Comparison of ENCODE assay signal across 24 mouse cellular contexts in genomic region chr14:32776077-32776476, GRCm38 (mm10). TPM values are rescaled to one million over a fixed set of nuclear protein-coding genes. Genes with fewer than 3 reads are reported as not detected.
DNase-seq lines count a peak whose midpoint lies in the region; ATAC-seq and TF ChIP-seq lines count a peak whose summit lies in the region.
"Had no signal": no experiment of that assay in that cellular context is flagged by ENCODE, and none has a peak within 500 bp of the region (broad histone marks: within the 10 kb centered on the region; RNA-seq: fewer than 3 reads in every experiment).

No protein-coding gene starts in this region.

- peak; percentile 54 for DNase-seq in heart, embryonic 10.5 days (ENCODE audit: low spot score)
- no peak for DNase-seq in left cerebral cortex, adult 2 months (ENCODE audit: extremely low spot score in 1 of 2, low spot score in 2 of 2)
- DNase-seq: adrenal gland, adult 2 months; adrenal gland, postnatal 10 days; adrenal gland, postnatal 25 days; cerebellum, adult 11-12 months; cerebellum, adult 2 months; cerebellum, adult 9-10 months; cerebellum, postnatal 10 days; cerebellum, postnatal 25 days; forebrain, postnatal 0 days had no signal

- no peak overlapping the region for H3K9ac ChIP-seq in heart, embryonic 11.5 days (ENCODE audit: low read depth, low read length)
- H3K9ac ChIP-seq in intestine, embryonic 16.5 days (ENCODE audit: low read depth, low read length), result no peak overlapping the region
- H3K9ac ChIP-seq in midbrain, embryonic 15.5 days, result no peak overlapping the region
- H3K9ac ChIP-seq: embryonic facial prominence, embryonic 12.5 days; forebrain, embryonic 13.5 days; forebrain, embryonic 15.5 days; forebrain, postnatal 0 days had no signal

- no peaks in the 10 kb centered on the region for H3K4me1 ChIP-seq in heart, embryonic 10.5 days
- H3K4me1 ChIP-seq in heart, embryonic 11.5 days (ENCODE audit: control insufficient read depth, insufficient read depth, low read length), result no peaks in the 10 kb centered on the region
- H3K4me1 ChIP-seq in intestine, embryonic 16.5 days (ENCODE audit: control insufficient read depth, insufficient read depth, low read length), result peaks cover 5% of the 10 kb centered on the region; the same call in 1 of the 2 replicates
- no peaks in the 10 kb centered on the region for H3K4me1 ChIP-seq in midbrain, embryonic 15.5 days
- H3K4me1 ChIP-seq: embryonic facial prominence, embryonic 10.5 days; embryonic facial prominence, embryonic 12.5 days; forebrain, embryonic 13.5 days; forebrain, embryonic 15.5 days had no signal

- no peaks in the 10 kb centered on the region for H3K9me3 ChIP-seq in heart, embryonic 10.5 days
- no peaks in the 10 kb centered on the region for H3K9me3 ChIP-seq in heart, embryonic 11.5 days (replicated peaks; ENCODE audit: control insufficient read depth, low read length)
- no peaks in the 10 kb centered on the region for H3K9me3 ChIP-seq in intestine, embryonic 16.5 days (ENCODE audit: control insufficient read depth, low read length)
- no peaks in the 10 kb centered on the region for H3K9me3 ChIP-seq in midbrain, embryonic 15.5 days
- H3K9me3 ChIP-seq: embryonic facial prominence, embryonic 10.5 days; embryonic facial prominence, embryonic 12.5 days; forebrain, embryonic 13.5 days; forebrain, embryonic 15.5 days had no signal

- H3K4me3 ChIP-seq in heart, embryonic 10.5 days, result no peak overlapping the region
- H3K4me3 ChIP-seq in heart, embryonic 11.5 days (ENCODE audit: low read depth, low read length), result no peak overlapping the region
- H3K4me3 ChIP-seq in intestine, embryonic 16.5 days (ENCODE audit: low read length), result no peak overlapping the region
- H3K4me3 ChIP-seq in left cerebral cortex, adult 2 months, result no peak overlapping the region
- H3K4me3 ChIP-seq in midbrain, embryonic 15.5 days, result no peak overlapping the region
- H3K4me3 ChIP-seq: embryonic facial prominence, embryonic 10.5 days; embryonic facial prominence, embryonic 12.5 days; forebrain, embryonic 13.5 days; forebrain, embryonic 15.5 days had no signal

- no peak for TF ChIP-seq CTCF in left cerebral cortex, adult 2 months (IDR thresholded peaks at IDR 0.05)

- intact Hi-C loops in left cerebral cortex, adult 2 months (cut with DNase I), result loop anchor here (10.0 kb wide), 1 partner anchor 429 kb away; no protein-coding TSS in a partner anchor

- H3K4me2 ChIP-seq in heart, embryonic 11.5 days, result no peak overlapping the region
- peak overlapping the region; percentile 2; the same call in 1 of the 2 replicates for H3K4me2 ChIP-seq in intestine, embryonic 16.5 days (ENCODE audit: low read depth, low read length)
- H3K4me2 ChIP-seq in midbrain, embryonic 15.5 days, result no peak overlapping the region
- H3K4me2 ChIP-seq: embryonic facial prominence, embryonic 12.5 days; forebrain, embryonic 13.5 days; forebrain, embryonic 15.5 days had no signal

- H3K27me3 ChIP-seq in heart, embryonic 10.5 days (ENCODE audit: insufficient read depth, poor library complexity, severe bottlenecking), result 0 out of 2 replicates have a peak, but pooled peaks cover 5% of the 10 kb centered on the region
- no peaks in the 10 kb centered on the region for H3K27me3 ChIP-seq in heart, embryonic 11.5 days (ENCODE audit: control insufficient read depth, insufficient read depth, low read length)
- H3K27me3 ChIP-seq in intestine, embryonic 16.5 days (replicated peaks; ENCODE audit: control insufficient read depth, insufficient read depth, low read length), result no peaks in the 10 kb centered on the region
- no peaks in the 10 kb centered on the region for H3K27me3 ChIP-seq in midbrain, embryonic 15.5 days (replicated peaks)
- H3K27me3 ChIP-seq: embryonic facial prominence, embryonic 12.5 days; forebrain, embryonic 13.5 days; forebrain, embryonic 15.5 days had no signal

- no peak overlapping the region for H3K27ac ChIP-seq in heart, embryonic 10.5 days
- no peak overlapping the region for H3K27ac ChIP-seq in heart, embryonic 11.5 days (ENCODE audit: low read depth, low read length)
- H3K27ac ChIP-seq in intestine, embryonic 16.5 days (ENCODE audit: low read length), result no peak overlapping the region
- no peak overlapping the region for H3K27ac ChIP-seq in left cerebral cortex, adult 2 months
- H3K27ac ChIP-seq in midbrain, embryonic 15.5 days, result no peak overlapping the region
- H3K27ac ChIP-seq: embryonic facial prominence, embryonic 10.5 days; embryonic facial prominence, embryonic 12.5 days; forebrain, embryonic 13.5 days; forebrain, embryonic 15.5 days had no signal

- H3K36me3 ChIP-seq in heart, embryonic 10.5 days, result no peaks in the 10 kb centered on the region
- H3K36me3 ChIP-seq in heart, embryonic 11.5 days (ENCODE audit: control insufficient read depth, insufficient read depth, low read length), result no peaks in the 10 kb centered on the region
- no peaks in the 10 kb centered on the region for H3K36me3 ChIP-seq in intestine, embryonic 16.5 days (ENCODE audit: control insufficient read depth, insufficient read depth, low read length)
- no peaks in the 10 kb centered on the region for H3K36me3 ChIP-seq in midbrain, embryonic 15.5 days (replicated peaks)
- H3K36me3 ChIP-seq: embryonic facial prominence, embryonic 10.5 days; embryonic facial prominence, embryonic 12.5 days; forebrain, embryonic 15.5 days had no signal

- WGBS in heart, embryonic 10.5 days, result 81% methylated on average over 7 of the region's 7 CpGs
- 83% methylated on average over 7 of the region's 7 CpGs for WGBS in heart, embryonic 11.5 days (ENCODE audit: insufficient replicate concordance)
- 55% methylated on average over 7 of the region's 7 CpGs for WGBS in intestine, embryonic 16.5 days
- 88% methylated on average over 7 of the region's 7 CpGs for WGBS in midbrain, embryonic 15.5 days

- no peak for ATAC-seq in heart, embryonic 11.5 days (replicated peaks; ENCODE audit: insufficient number of reproducible peaks, low FRiP score, low TSS enrichment)
- peak; percentile 67 for ATAC-seq in intestine, embryonic 16.5 days
- ATAC-seq in midbrain, embryonic 15.5 days (replicated peaks), result no peak
- ATAC-seq: forebrain, embryonic 13.5 days; forebrain, embryonic 15.5 days; forebrain, postnatal 0 days had no signal

RNA-seq across cellular contexts. Expression of gene Tmem273, which starts 9.7 kb away (rescaled TPM):
- 0.18 and 0.39 TPM in 2 replicates for polyA plus RNA-seq in heart, embryonic 10.5 days (2016; fragmentation: Nextera tagmentation; extraction: Ambion mirVana)
- polyA plus RNA-seq in heart, embryonic 11.5 days (2014; fragmentation: Nextera tagmentation; extraction: Ambion mirVana), result 0.44 and 0.63 TPM in 2 replicates
- polyA plus RNA-seq in intestine, embryonic 16.5 days (2015; fragmentation: Nextera tagmentation; extraction: Ambion mirVana), result 2.2 and 2.5 TPM in 2 replicates
- 1 to 10 TPM in 1 of 2 experiments, under 1 TPM in 1; 0.91 to 1.3 TPM for total RNA-seq in left cerebral cortex, adult 2 months (2021)
- polyA plus RNA-seq in midbrain, embryonic 15.5 days (2015; fragmentation: Nextera tagmentation; extraction: Ambion mirVana), result 0.19 and 0.27 TPM in 2 replicates
- total RNA-seq: ES-E14; forebrain, postnatal 0 days; MEL had no signal
- polyA plus RNA-seq: forebrain, embryonic 11.5 days had no signal

RNA-seq across cellular contexts. Expression of gene Fam170b, which starts 57.7 kb away (rescaled TPM):
- polyA plus RNA-seq in heart, embryonic 10.5 days (2016; fragmentation: Nextera tagmentation; extraction: Ambion mirVana), result 0.09 TPM in 1 of 2 replicates, not detected in the other
- not detected in 2 replicates for polyA plus RNA-seq in heart, embryonic 11.5 days (2014; fragmentation: Nextera tagmentation; extraction: Ambion mirVana)
- 0.10 TPM in 2 replicates for polyA plus RNA-seq in intestine, embryonic 16.5 days (2015; fragmentation: Nextera tagmentation; extraction: Ambion mirVana)
- total RNA-seq in left cerebral cortex, adult 2 months (2021), result not detected
- polyA plus RNA-seq in midbrain, embryonic 15.5 days (2015; fragmentation: Nextera tagmentation; extraction: Ambion mirVana), result not detected in 2 replicates
- total RNA-seq: adrenal gland, postnatal 10 days; forebrain, postnatal 0 days; MEL had no signal
- polyA plus RNA-seq: C2C12; cerebellum, adult 2 months; cortical plate, adult 2 months; embryonic facial prominence, embryonic 10.5 days; embryonic facial prominence, embryonic 12.5 days; embryonic facial prominence, embryonic 14.5 days; forebrain, embryonic 11.5 days; forebrain, embryonic 13.5 days; forebrain, embryonic 15.5 days; forebrain, postnatal 0 days had no signal
